Mouse (Mus musculus) layer of hippocampus, adult 9-10 months (tissue): ENCODE results near the gene Ltbp3.

Experiments used
- DNase-seq: peaks from one replicate; pipeline ENCODE4 v3.0.0; 2022; ENCODE audit warnings: low spot score

Ltbp3 gene

GRCm38 (mm10) chr19:5740320-5741317, at the start of gene Ltbp3:
Ltbp3 (plus strand) TSS chr19:5740904.
- DNase-seq = no peak

- no peak for DNase-seq
These were observed 49.1 kb upstream of the Ltbp3 start for GRCm38 (mm10) chr19:5691601-5692000.

GRCm38 (mm10) chr19:5692086-5692912, 48.4 kb upstream of the Ltbp3 start:
- no peak for DNase-seq

- DNase-seq = no peak
These were observed 47.7 kb upstream of the Ltbp3 start for GRCm38 (mm10) chr19:5692913-5693396.

GRCm38 (mm10) chr19:5693801-5694200, 46.9 kb upstream of the Ltbp3 start:
- DNase-seq = no peak

GRCm38 (mm10) chr19:5695849-5696462, 44.7 kb upstream of the Ltbp3 start:
- DNase-seq = no peak

GRCm38 (mm10) chr19:5704163-5704800, 36.4 kb upstream of the Ltbp3 start, which contains the start of gene Kcnk7:
Kcnk7 (plus strand) TSS chr19:5704367.
- no peak for DNase-seq

- DNase-seq = no peak
These were observed 35.7 kb upstream of the Ltbp3 start for GRCm38 (mm10) chr19:5704801-5705571.

GRCm38 (mm10) chr19:5710068-5710467, 30.6 kb upstream of the Ltbp3 start:
- no peak for DNase-seq

GRCm38 (mm10) chr19:5710581-5710980, 30.1 kb upstream of the Ltbp3 start:
- no peak for DNase-seq

- no peak for DNase-seq
These were observed 29.5 kb upstream of the Ltbp3 start for GRCm38 (mm10) chr19:5711218-5711617.

GRCm38 (mm10) chr19:5711907-5712460, 28.7 kb upstream of the Ltbp3 start:
- no peak for DNase-seq

- no peak for DNase-seq
These were observed 27.4 kb upstream of the Ltbp3 start for GRCm38 (mm10) chr19:5713255-5713654.

- no peak for DNase-seq
These were observed 27.0 kb upstream of the Ltbp3 start for GRCm38 (mm10) chr19:5713730-5714129.

GRCm38 (mm10) chr19:5715793-5716688, 24.7 kb upstream of the Ltbp3 start:
- no peak for DNase-seq

GRCm38 (mm10) chr19:5716955-5717354, 23.7 kb upstream of the Ltbp3 start:
- no peak for DNase-seq

GRCm38 (mm10) chr19:5721233-5721632, 19.5 kb upstream of the Ltbp3 start:
- DNase-seq = no peak

- no peak for DNase-seq
These were observed 17.8 kb upstream of the Ltbp3 start for GRCm38 (mm10) chr19:5722848-5723425.

GRCm38 (mm10) chr19:5723934-5724548, 16.7 kb upstream of the Ltbp3 start:
- no peak for DNase-seq
